ENCODE assay signal across 12 mouse cellular contexts in the genomic region with DNA sequence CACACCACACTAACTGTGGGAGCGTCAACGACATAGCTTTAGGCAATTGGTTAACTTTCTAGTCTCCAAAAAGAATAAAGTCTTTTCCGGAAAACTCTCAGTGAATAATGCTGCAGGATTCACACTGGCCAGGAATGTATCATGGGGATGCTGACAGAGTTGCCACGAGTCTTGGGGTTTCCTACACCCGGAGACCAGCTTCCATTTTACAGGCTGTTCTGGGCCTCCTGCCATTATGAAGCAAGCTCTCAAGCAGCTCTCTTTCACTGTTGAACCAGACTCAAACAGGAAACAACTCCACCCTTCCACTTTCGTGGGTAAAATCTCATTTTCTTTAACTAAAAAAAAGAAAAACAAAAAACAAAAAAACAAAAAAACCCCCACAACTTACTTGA.
DNase-seq lines count a peak whose midpoint lies in the region; ATAC-seq lines count a peak whose summit lies in the region.
"Had no signal": no experiment of that assay in that cellular context is flagged by ENCODE, and none has a peak within 500 bp of the region (broad histone marks: within the 10 kb centered on the region; RNA-seq: fewer than 3 reads in every experiment).

No protein-coding gene starts in this region.

- no peaks in the 10 kb centered on the region for H3K36me3 ChIP-seq in heart, embryonic 10.5 days
- no peaks in the 10 kb centered on the region for H3K36me3 ChIP-seq in forebrain, embryonic 16.5 days (ENCODE audit: control insufficient read depth, insufficient read depth)
- H3K36me3 ChIP-seq: forebrain, embryonic 15.5 days had no signal

- H3K27me3 ChIP-seq in heart, embryonic 10.5 days (ENCODE audit: insufficient read depth, poor library complexity, severe bottlenecking): no peaks in the 10 kb centered on the region
- no peaks in the 10 kb centered on the region for H3K27me3 ChIP-seq in forebrain, embryonic 16.5 days (replicated peaks; ENCODE audit: control insufficient read depth, insufficient read depth, low read length)
- H3K27me3 ChIP-seq: forebrain, embryonic 15.5 days had no signal

- ATAC-seq in forebrain, embryonic 16.5 days: no peak

- H3K4me2 ChIP-seq in forebrain, embryonic 16.5 days (ENCODE audit: low read length): no peak overlapping the region
- H3K4me2 ChIP-seq: forebrain, embryonic 15.5 days; midbrain, embryonic 11.5 days had no signal

- peaks cover 16% of the 10 kb centered on the region for H3K4me1 ChIP-seq in heart, embryonic 10.5 days
- H3K4me1 ChIP-seq in forebrain, embryonic 16.5 days (replicated peaks; ENCODE audit: control insufficient read depth, insufficient read depth, low read length): peaks cover 5% of the 10 kb centered on the region; the same call in 1 of the 2 replicates
- H3K4me1 ChIP-seq: forebrain, embryonic 15.5 days had no signal

- H3K27ac ChIP-seq in heart, embryonic 10.5 days: peak overlapping the region; percentile 13; the same call in 1 of the 2 replicates
- H3K27ac ChIP-seq in forebrain, embryonic 16.5 days (ENCODE audit: low read length): no peak overlapping the region
- H3K27ac ChIP-seq: forebrain, embryonic 15.5 days had no signal

- no peak overlapping the region for H3K4me3 ChIP-seq in heart, embryonic 10.5 days
- H3K4me3 ChIP-seq in forebrain, embryonic 16.5 days (replicated peaks; ENCODE audit: low read length): no peak overlapping the region
- H3K4me3 ChIP-seq: forebrain, embryonic 15.5 days had no signal

- H3K9me3 ChIP-seq in heart, embryonic 10.5 days: no peaks in the 10 kb centered on the region
- no peaks in the 10 kb centered on the region for H3K9me3 ChIP-seq in forebrain, embryonic 16.5 days (ENCODE audit: control insufficient read depth, low read length)
- H3K9me3 ChIP-seq: forebrain, embryonic 15.5 days had no signal

- peak; percentile 24 to 45 for DNase-seq in kidney, postnatal 36 days
- no peak for DNase-seq in kidney, adult 18-20 months
- peak; percentile 47 for DNase-seq in Muller cell, postnatal 12 days (ENCODE audit: inconsistent ontology term)
- peak; percentile 42 for DNase-seq in heart, embryonic 10.5 days (ENCODE audit: low spot score)
- peak; percentile 67 for DNase-seq in lung, postnatal 36 days
- no peak for DNase-seq in frontal cortex, postnatal 14 days (ENCODE audit: low spot score in 2 of 2)
- no peak for DNase-seq in retina, embryonic 14.5 days (ENCODE audit: low spot score)
- DNase-seq: left cerebral cortex, postnatal 4 days; thymus, postnatal 4 days had no signal

- WGBS in heart, embryonic 10.5 days: 86% methylated on average over 6 of the region's 6 CpGs
- WGBS in forebrain, embryonic 16.5 days: 86% methylated on average over 6 of the region's 6 CpGs

- H3K9ac ChIP-seq in forebrain, embryonic 16.5 days (replicated peaks; ENCODE audit: low read depth, low read length): no peak overlapping the region
- H3K9ac ChIP-seq: forebrain, embryonic 15.5 days had no signal

Comparison
In these comparisons a context has a peak if more than half of its experiments do, and no peak if none do; other contexts are left out.
1. DNase-seq: peak in kidney, postnatal 36 days (2 of 2), Muller cell, postnatal 12 days (single experiment), heart, embryonic 10.5 days (single experiment) and lung, postnatal 36 days (single experiment); none in kidney, adult 18-20 months (single experiment), frontal cortex, postnatal 14 days (0 of 2) and retina, embryonic 14.5 days (single experiment).